Mouse (Mus musculus) forebrain, postnatal 0 days (tissue): ENCODE data around the gene Il17re. TPM values are rescaled to one million over a fixed set of nuclear protein-coding genes. Genes with fewer than 3 reads are reported as not detected.

Experiments used
- ATAC-seq: fragments of 200-750 bp; cut with Nextera tagmentation; 2 replicates; pipeline ENCODE4 v1.8.0; 2017; ENCODE audit warnings: mild to moderate bottlenecking, moderate library complexity
- DNase-seq: peaks from one replicate; pipeline ENCODE4 v3.0.0-alpha.2; 2015
- H3K27ac ChIP-seq: fragments of 300-500 bp; sonication (generic); 2 replicates; pipeline ENCODE4 v1.5.1; 2014; ENCODE audit warnings: low read depth, mild to moderate bottlenecking, antibody characterized with exemption, low read length, moderate library complexity, mixed read lengths
- H3K27me3 ChIP-seq: fragments of 300-500 bp; sonication (generic); 2 replicates; pipeline ENCODE4 v1.6.1; 2014; ENCODE audit warnings: mild to moderate bottlenecking, low read length, mixed read lengths; ENCODE audit not compliant: insufficient read depth
- H3K36me3 ChIP-seq: fragments of 300-500 bp; sonication (generic); 2 replicates; pipeline ENCODE4 v1.6.1; 2014; ENCODE audit warnings: mild to moderate bottlenecking, moderate library complexity; ENCODE audit not compliant: insufficient read depth
- H3K4me1 ChIP-seq: fragments of 300-500 bp; sonication (generic); 2 replicates; pipeline ENCODE4 v1.6.1; 2014; ENCODE audit warnings: antibody characterized with exemption; ENCODE audit not compliant: insufficient read depth
- H3K4me2 ChIP-seq: fragments of 300-500 bp; sonication (generic); 2 replicates; pipeline ENCODE4 v1.6.1; 2014; ENCODE audit warnings: low read depth, mild to moderate bottlenecking, moderate library complexity
- H3K4me3 ChIP-seq: fragments of 300-500 bp; sonication (generic); 2 replicates; pipeline ENCODE4 v1.5.1; 2014; ENCODE audit warnings: low read depth, low read length, mixed read lengths
- H3K9ac ChIP-seq: fragments of 300-500 bp; sonication (generic); 2 replicates; pipeline ENCODE4 v1.6.1; 2014; ENCODE audit warnings: mild to moderate bottlenecking
- H3K9me3 ChIP-seq: fragments of 300-500 bp; sonication (generic); 2 replicates; pipeline ENCODE4 v1.6.1; 2016; ENCODE audit warnings: low read length
- CTCF ChIP-seq: sonication (generic); IDR thresholded peaks from 2 replicates; pipeline ENCODE4 v1.5.1; 2016; ENCODE audit warnings: antibody characterized with exemption, control low read depth, low read depth
- WGBS: fragments of 180-500 bp; shearing (Covaris S2); extraction: QIAGEN DNeasy Blood & Tissue Kit; methylation state at CpG from one replicate; pipeline ENCODE4 v1.1.7; 2014; 5-methylcytosine and 5-hydroxymethylcytosine counted together
- polyA plus RNA-seq: library from polyadenylated mRNA; unstranded; fragments of >200 nt; fragmentation: Nextera tagmentation; extraction: Ambion mirVana; gene quantifications from 2 replicates; pipeline ENCODE4 v1.2.1, GENCODE M21; 2015
- total RNA-seq: library from RNA; depleted of rRNA; stranded (reverse); fragments of >200 nt; gene quantifications from 2 replicates; pipeline ENCODE4 v1.2.3, GENCODE M21; 2014

The Il17re gene
- total and polyA plus RNA-seq, 2 experiments from 2014 or later, result 0.28 TPM; not detected in 1

DNA sequence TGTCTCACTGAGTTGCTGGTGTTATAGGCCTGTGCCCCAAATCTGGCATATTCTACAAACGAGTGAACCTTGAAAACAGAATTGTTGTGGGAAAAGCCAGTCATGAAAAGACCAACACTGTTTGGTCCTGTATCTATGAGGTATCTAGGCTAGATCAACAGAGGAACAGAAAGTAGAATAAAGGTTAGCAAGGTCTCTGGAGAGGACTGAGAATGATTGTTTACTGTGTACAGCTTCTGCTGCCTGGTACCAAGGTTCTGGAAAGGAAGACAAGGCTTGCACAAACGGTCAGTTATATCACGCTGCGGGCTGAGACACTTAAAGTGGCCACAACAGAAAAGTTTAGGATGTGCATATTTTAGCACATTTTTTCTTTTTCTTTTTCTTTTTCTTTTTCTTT lies 31.6 kb upstream of the Il17re start:
- Histone ChIP-seq H3K4me3 (no peak overlapping the region), H3K9me3 (no peaks in the 10 kb centered on the region), H3K36me3 (no peaks in the 10 kb centered on the region), H3K4me1 (no peaks in the 10 kb centered on the region), H3K27ac (no peak overlapping the region), H3K4me2 (no peak overlapping the region), H3K9ac (no peak overlapping the region), H3K27me3 (no peaks in the 10 kb centered on the region)
- WGBS, result 92% methylated on average over 4 of the region's 4 CpGs
- no peak for ATAC-seq
- no peak for DNase-seq
- TF ChIP-seq CTCF, result no peak

DNA sequence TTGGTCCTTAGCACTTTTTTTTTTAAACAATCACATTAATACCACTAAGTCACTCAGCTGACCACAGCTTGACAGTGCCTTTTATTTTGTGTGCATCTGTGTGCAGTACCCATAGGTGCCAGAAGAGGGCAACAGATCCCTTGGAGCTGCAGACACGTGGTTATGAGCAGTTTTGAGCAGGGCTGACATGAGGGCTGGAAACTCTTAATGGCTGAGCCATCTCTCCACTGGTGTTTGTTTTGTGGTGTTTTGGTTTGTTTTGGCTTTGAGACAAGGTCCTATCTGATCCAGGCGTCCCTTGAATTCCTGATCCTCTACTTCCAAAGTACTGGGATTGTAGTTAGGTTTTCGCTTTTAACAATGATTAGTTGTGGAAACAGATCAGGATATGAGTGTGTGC lies 30.9 kb upstream of the Il17re start:
- Histone ChIP-seq H3K4me2 (no peak overlapping the region), H3K36me3 (no peaks in the 10 kb centered on the region), H3K4me3 (no peak overlapping the region), H3K4me1 (no peaks in the 10 kb centered on the region), H3K9ac (no peak overlapping the region), H3K9me3 (no peaks in the 10 kb centered on the region), H3K27me3 (no peaks in the 10 kb centered on the region), H3K27ac (no peak overlapping the region)
- ATAC-seq, result no peak
- peak; percentile 28 for DNase-seq
- peak; percentile 77 for TF ChIP-seq CTCF
- 64% methylated on average over 3 of the region's 3 CpGs for WGBS

DNA sequence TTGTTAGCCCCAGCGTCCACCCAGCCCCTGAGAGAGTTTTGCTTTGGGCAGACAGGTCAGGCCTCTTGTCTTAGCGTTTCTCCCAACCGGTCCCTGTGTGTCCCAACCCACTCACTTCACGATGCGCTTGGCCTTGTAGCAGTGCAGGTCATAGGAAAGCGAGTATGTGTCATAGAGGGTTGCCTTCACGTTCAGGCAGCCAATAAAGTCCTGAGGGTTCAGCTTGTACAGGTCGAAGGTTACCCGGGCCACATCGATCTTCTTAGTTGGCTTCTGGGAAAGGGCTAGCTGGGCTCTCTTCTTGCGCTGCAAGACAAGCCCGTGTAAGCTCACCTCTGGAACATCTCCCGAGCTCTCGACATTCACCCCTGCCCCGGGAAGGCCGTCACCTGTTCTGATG lies 30.3 kb upstream of the Il17re start:
- Histone ChIP-seq H3K27me3 (no peaks in the 10 kb centered on the region), H3K4me2 (no peak overlapping the region), H3K4me3 (no peak overlapping the region), H3K4me1 (no peaks in the 10 kb centered on the region), H3K9me3 (no peaks in the 10 kb centered on the region), H3K9ac (no peak overlapping the region), H3K36me3 (no peaks in the 10 kb centered on the region), H3K27ac (no peak overlapping the region)
- no peak for DNase-seq
- ATAC-seq, result no peak
- no peak for TF ChIP-seq CTCF
- 94% methylated on average over 16 of the region's 16 CpGs for WGBS

DNA sequence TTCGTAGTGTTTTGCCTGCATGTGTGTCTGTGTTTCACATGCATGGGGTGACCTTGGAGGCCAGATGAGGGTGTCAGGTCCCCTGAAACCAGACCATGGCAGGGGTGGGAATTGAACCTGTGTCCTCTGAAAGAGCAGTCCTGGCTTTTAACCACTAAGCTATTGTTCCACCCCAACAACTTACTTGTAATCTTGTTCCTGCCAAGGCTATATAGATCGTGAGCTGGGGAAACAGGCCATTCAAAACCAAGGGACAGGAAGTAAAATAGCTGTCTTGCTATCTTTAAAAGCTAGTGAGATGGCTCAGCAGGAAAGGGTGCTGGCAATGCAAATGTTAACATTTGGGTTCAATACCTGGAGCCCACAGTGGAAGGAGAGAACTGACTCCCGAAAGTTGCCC lies 28.3 kb upstream of the Il17re start:
- TF ChIP-seq CTCF, result no peak
- H3K27me3 ChIP-seq, result no peaks in the 10 kb centered on the region
- H3K36me3 ChIP-seq, result no peaks in the 10 kb centered on the region
- H3K27ac ChIP-seq, result no peak overlapping the region
- no peaks in the 10 kb centered on the region for H3K4me1 ChIP-seq
- no peak for DNase-seq
- WGBS, result 78% methylated on average over 3 of the region's 3 CpGs
- H3K9me3 ChIP-seq, result no peaks in the 10 kb centered on the region
- no peak overlapping the region for H3K4me3 ChIP-seq
- no peak overlapping the region for H3K9ac ChIP-seq
- no peak for ATAC-seq
- H3K4me2 ChIP-seq, result no peak overlapping the region

DNA sequence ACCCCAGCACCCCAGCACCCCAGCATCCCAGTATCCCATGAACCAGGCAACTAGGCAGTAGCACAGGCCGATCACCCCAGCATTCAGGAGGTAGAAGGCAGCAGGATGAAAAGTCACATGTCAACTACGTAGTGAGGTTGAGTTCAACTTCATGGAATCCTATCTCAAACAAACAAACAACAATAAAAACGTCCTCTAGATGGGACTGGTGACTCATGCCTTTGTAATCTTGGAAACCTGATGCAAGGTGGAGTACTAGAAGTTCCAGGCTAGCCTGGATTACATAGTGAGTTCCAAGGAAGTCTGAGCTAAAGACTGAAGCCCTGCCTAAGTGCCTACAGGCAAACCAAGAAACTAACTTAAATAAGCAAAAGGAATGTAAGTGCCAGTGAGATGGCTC lies 27.4 kb upstream of the Il17re start:
- H3K4me2 ChIP-seq, result no peak overlapping the region
- H3K27ac ChIP-seq, result no peak overlapping the region
- no peak overlapping the region for H3K9ac ChIP-seq
- no peak for TF ChIP-seq CTCF
- H3K27me3 ChIP-seq, result no peaks in the 10 kb centered on the region
- no peaks in the 10 kb centered on the region for H3K36me3 ChIP-seq
- no peak for ATAC-seq
- WGBS, result 56% methylated on average over 3 of the region's 3 CpGs
- no peaks in the 10 kb centered on the region for H3K9me3 ChIP-seq
- no peaks in the 10 kb centered on the region for H3K4me1 ChIP-seq
- DNase-seq, result no peak
- no peak overlapping the region for H3K4me3 ChIP-seq

DNA sequence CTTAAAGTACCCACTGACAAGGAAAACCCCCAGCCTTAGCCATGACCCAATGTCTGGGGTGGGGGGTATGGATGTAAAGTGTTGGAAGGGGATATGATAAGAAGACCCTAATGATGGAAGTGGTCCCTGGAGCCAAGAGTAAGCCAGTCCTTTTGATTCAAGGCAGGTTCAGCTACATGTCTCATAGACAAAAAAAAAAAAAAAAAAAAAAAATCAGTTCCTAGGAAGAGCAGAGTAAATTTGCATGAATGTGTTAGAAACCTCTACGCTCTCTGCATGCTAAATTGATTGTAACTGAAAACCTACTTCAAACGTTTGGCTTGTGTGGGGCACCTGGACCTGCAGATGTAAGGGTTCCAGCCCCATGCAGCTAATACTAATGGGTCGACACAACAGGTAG lies 26.5 kb upstream of the Il17re start:
- no peak for TF ChIP-seq CTCF
- ATAC-seq (no peak), DNase-seq (no peak)
- WGBS, result 56% methylated on average over 3 of the region's 3 CpGs
- H3K36me3 ChIP-seq, result no peaks in the 10 kb centered on the region
- H3K27me3 ChIP-seq, result no peaks in the 10 kb centered on the region
- no peaks in the 10 kb centered on the region for H3K4me1 ChIP-seq
- H3K4me2 ChIP-seq, result no peak overlapping the region
- no peak overlapping the region for H3K4me3 ChIP-seq
- no peak overlapping the region for H3K27ac ChIP-seq
- H3K9ac ChIP-seq, result no peak overlapping the region
- H3K9me3 ChIP-seq, result no peaks in the 10 kb centered on the region

DNA sequence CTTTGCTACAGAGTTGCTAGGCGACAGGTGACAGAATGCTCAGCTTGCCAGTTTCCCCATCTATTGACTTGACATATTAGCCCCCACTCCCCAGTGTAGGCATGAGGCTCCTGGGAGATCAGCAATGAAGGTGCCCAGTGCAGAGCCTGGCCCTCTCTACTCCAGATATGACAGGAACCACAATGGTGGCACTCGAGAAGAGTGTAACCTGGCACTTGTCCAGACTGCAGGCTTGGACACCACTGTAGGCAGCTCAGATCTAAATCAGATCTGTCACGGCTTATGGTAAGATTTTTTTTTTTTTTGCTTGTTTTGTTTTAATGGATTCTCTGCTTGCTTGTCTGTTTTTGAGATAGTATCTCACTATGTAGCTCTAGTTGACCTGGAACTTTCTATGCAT lies 24.6 kb upstream of the Il17re start:
- no peak overlapping the region for H3K4me2 ChIP-seq
- H3K4me1 ChIP-seq, result no peaks in the 10 kb centered on the region
- H3K9me3 ChIP-seq, result no peaks in the 10 kb centered on the region
- DNase-seq (no peak), ATAC-seq (no peak)
- no peak overlapping the region for H3K27ac ChIP-seq
- WGBS, result 68% methylated on average over 3 of the region's 3 CpGs
- TF ChIP-seq CTCF, result no peak
- no peak overlapping the region for H3K4me3 ChIP-seq
- H3K27me3 ChIP-seq, result no peaks in the 10 kb centered on the region
- H3K36me3 ChIP-seq, result no peaks in the 10 kb centered on the region
- H3K9ac ChIP-seq, result no peak overlapping the region

DNA sequence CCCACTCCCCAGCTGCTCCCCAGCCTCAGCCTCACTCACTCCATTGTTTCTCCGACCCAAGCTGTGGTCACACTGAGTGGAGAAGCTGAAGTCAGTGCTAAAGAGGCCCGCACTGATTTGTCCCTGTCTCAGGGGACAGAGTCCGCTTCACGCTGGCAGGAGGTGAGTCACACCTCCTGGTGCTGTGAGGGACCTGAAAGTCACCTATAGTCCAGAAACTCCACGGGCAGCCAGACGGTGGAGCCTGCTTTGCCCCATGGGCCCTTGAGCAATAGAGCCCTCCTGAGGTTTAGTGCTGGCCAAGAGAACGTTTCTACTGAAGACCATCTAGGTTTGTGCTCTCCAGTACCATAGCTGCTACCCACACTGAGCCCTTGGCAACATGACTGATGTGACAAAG lies 23.6 kb upstream of the Il17re start:
- 82% methylated on average over 7 of the region's 7 CpGs for WGBS
- H3K4me2 ChIP-seq, result no peak overlapping the region
- no peak overlapping the region for H3K27ac ChIP-seq
- no peaks in the 10 kb centered on the region for H3K9me3 ChIP-seq
- ATAC-seq (no peak), DNase-seq (no peak)
- H3K4me3 ChIP-seq, result no peak overlapping the region
- H3K36me3 ChIP-seq, result no peaks in the 10 kb centered on the region
- H3K9ac ChIP-seq, result no peak overlapping the region
- H3K27me3 ChIP-seq, result no peaks in the 10 kb centered on the region
- H3K4me1 ChIP-seq, result no peaks in the 10 kb centered on the region
- TF ChIP-seq CTCF, result no peak
